Mouse (Mus musculus) cerebellum, postnatal 14 days (tissue): ENCODE data around the gene Plpp3.
A peak's percentile ranks its signal among the peaks of the same experiment; 100 is the strongest.
"Not testable (repeated sequence)": the region's sequence is repeated elsewhere in the genome, so short reads cannot be mapped to it uniquely, and the experiment has no call there.

Source experiments
- DNase-seq, 2 experiments: peaks; one replicate each; pipeline ENCODE4 v3.0.0; 2021; ENCODE audit warnings: mixed read lengths in 2 of 2

Plpp3 gene

GRCm38 (mm10) chr4:105260893-105261769, 104.0 kb downstream of the Plpp3 start:
- no peak for DNase-seq

DNA sequence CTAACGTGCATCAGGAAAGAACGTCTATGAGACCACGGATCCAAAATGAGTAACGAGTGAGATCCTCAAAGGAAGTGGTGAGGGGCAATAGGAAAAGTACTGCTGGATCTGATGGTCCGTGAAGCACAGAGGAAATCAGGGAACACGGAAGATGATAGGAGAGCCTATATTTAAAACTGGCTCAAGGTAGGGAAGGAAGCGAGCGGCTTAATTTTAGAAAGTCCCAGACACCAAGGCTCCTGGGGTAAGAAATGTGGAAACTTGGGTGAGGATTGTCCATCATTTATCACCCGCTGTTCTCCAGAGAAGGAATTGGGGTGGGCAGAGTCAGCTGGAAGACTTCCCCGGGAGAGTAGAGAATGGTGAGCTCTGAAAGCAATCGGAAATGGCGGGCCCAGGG, 105.2 kb downstream of the Plpp3 start:
- no peak for DNase-seq

- no peak for DNase-seq
Measured at GRCm38 (mm10) chr4:105263600-105263999, 106.5 kb downstream of the Plpp3 start.

DNA sequence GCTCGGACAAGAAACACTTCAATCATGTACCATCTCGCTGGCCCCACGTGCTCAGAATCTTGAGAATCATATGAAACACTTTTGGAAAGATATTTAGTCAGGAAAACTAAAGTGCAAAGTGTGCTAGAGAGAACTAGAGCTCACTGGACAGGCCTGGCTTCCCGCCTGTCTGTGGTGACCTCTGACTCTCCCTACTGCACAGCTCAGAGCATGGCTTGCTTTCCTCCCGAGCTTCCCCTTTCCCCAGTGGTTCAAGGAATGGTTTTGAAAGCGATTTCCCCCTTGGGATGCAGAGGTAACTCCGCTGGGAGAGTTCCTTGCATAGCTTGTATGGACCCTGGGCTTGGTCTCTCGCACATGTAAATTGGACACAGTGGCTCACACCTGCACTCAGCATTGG, 107.9 kb downstream of the Plpp3 start:
- no peak for DNase-seq

- peak in 1 of 2 experiments; percentile 4 for DNase-seq
Measured at GRCm38 (mm10) chr4:105265678-105266077, 108.5 kb downstream of the Plpp3 start.

- no peak for DNase-seq
Measured at GRCm38 (mm10) chr4:105268202-105268730, 111.1 kb downstream of the Plpp3 start.

DNA sequence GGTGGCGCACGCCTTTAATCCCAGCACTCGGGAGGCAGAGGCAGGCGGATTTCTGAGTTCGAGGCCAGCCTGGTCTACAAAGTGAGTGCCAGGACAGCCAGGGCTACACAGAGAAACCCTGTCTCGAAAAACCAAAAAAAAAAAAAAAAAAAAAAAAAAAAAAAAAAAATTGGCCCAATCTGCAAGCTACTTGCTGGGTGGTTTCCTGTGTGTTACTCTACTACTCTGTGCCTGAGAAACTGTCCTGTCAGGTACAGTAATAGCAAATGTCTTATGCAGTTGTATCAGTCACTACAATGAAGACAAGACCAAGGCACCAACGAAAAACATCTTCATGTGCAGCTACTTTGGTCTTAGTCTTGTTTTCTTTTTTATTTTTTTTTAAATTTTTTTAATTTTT, 112.3 kb downstream of the Plpp3 start:
- DNase-seq: not testable (repeated sequence)

- no peak for DNase-seq
Measured at GRCm38 (mm10) chr4:105271166-105271565, 114.0 kb downstream of the Plpp3 start.

DNA sequence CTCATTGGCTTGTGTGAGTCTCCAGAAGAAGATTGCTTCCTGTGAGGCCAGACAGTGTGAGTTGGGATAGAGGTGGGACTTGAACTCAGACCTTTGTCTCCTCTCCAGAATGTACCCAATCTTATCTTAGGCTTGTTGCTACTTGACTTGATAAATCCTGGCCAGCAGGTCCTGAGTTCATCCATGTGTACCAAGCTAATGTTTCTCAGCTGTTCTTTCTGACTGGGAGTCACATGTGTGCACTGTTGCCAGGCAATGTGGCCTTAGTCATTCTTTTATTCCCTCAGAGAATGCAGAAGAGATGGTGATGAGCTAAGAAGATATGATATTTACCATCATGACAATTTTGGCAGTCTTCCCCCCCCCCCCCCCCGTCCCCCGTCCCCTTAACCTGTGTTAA, 115.9 kb downstream of the Plpp3 start:
- no peak for DNase-seq

DNA sequence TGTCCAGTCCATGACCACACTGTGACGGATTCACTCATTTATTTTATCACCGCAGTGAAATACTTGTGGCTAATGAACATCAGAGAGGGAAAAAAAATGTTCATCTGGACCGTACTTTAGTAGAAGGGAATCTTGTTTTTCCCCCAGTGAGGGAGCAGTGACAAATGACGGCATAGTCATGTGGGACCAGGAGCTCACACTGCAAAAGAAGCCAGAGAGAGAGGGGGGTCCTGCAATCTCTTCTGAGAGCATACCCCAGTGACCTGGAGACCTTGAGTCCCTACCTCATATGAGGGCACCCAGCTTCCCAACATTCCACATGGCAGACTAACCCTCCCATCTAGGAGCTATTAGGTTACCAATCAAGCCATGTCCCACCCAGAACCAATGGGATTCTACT, 116.3 kb downstream of the Plpp3 start:
- DNase-seq: no peak

- no peak for DNase-seq
Measured at GRCm38 (mm10) chr4:105275616-105276015, 118.5 kb downstream of the Plpp3 start.

GRCm38 (mm10) chr4:105276062-105276795, 119.1 kb downstream of the Plpp3 start:
- no peak for DNase-seq

- no peak for DNase-seq
Measured at GRCm38 (mm10) chr4:105278161-105278560, 121.0 kb downstream of the Plpp3 start.

DNA sequence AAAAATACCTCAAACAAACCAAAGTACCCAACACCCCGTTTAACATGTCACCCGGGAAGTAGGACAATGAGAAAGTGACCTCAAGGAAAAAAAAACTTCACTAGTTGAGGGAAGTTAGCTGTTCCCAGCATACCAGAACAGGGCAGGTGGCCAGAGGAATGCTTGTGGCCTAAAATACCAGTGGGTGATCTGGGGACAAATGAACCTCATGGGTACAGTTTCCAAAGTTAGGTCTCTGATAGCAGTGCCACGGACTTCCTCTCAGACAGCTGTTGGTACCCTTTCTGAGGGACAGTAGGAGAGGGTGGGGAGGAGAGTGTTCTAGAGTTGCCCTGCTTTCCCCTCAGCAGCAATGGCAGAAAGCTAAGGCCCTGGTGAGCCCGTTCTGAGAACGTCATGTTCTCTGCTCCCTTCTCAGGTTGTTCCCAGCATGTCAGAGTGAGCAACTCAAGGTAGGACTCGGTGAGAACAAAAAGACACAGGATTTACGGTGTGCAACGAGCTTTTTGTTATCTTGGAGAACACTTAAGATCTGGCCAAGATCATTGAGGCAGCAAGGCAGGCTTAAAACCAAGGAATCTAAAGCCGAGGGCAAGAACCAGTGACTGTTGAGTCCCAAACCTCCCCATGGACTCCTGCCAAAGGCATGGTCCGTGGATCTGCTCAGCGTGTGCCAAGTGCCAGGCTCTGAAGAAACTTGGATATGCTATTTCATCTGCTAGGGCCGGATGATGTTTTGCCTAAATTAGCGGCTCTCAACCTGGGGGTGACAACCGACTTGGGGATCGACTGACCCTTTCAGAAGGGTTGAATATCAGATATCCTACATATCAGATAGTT, 121.6 kb downstream of the Plpp3 start:
- DNase-seq: no peak

GRCm38 (mm10) chr4:105279806-105280205, 122.7 kb downstream of the Plpp3 start:
- DNase-seq: no peak

GRCm38 (mm10) chr4:105281751-105282231, 124.6 kb downstream of the Plpp3 start:
- DNase-seq: no peak
